Mouse (Mus musculus): ENCODE data around the gene Zfp697. TPM values are rescaled to one million over a fixed set of nuclear protein-coding genes. Genes with fewer than 3 reads are reported as not detected.
"Not testable (repeated sequence)": the region's sequence is repeated elsewhere in the genome, so short reads cannot be mapped to it uniquely, and the experiment has no call there.

The Zfp697 gene
- polyA plus RNA-seq, 1 experiment from 2014 or later = 19.0 TPM

GRCm38 (mm10) chr3:98469323-98469722 lies 87.1 kb downstream of the Zfp697 start:
- not testable (repeated sequence) for H3K9ac ChIP-seq (ENCODE audit: low read depth, low read length); H3K36me3 ChIP-seq (ENCODE audit: insufficient read depth, low read length); DNase-seq (ENCODE audit: low spot score); H3K27ac ChIP-seq; H3K4me1 ChIP-seq (replicated peaks; ENCODE audit: insufficient read depth, low read length); H3K4me2 ChIP-seq (ENCODE audit: low read length); H3K9me3 ChIP-seq (replicated peaks; ENCODE audit: low read length); H3K27me3 ChIP-seq (ENCODE audit: insufficient read depth, low read length); ATAC-seq (replicated peaks; ENCODE audit: low FRiP score, low read depth); H3K4me3 ChIP-seq (replicated peaks; ENCODE audit: low read depth, low read length)
- WGBS = no CpG with 5 or more reads among the region's 2 CpGs

DNA sequence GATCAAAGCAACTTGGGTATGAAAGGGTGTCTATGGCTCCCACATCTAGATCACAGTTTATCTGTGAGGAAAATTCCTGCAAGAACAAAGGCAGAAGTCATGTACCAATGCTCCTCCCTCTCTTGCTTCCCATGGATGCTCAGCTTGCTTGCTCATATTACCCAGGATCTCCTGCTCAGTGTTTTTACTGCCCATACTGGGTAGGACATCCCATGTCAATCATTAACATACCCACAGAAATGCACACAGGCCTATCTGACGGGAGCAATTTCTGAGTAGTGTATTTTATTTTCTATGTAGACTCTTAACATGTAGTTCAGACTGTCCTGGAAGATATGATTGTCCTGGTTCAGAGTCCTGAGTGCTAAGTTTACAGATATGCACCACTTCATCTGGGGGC lies 88.8 kb downstream of the Zfp697 start:
- H3K4me2 ChIP-seq (ENCODE audit: low read length); H3K9me3 ChIP-seq (replicated peaks; ENCODE audit: low read length); H3K27ac ChIP-seq; H3K4me3 ChIP-seq (replicated peaks; ENCODE audit: low read depth, low read length); H3K36me3 ChIP-seq (ENCODE audit: insufficient read depth, low read length); H3K27me3 ChIP-seq (ENCODE audit: insufficient read depth, low read length); H3K9ac ChIP-seq (ENCODE audit: low read depth, low read length); H3K4me1 ChIP-seq (replicated peaks; ENCODE audit: insufficient read depth, low read length); DNase-seq (ENCODE audit: low spot score): not testable (repeated sequence)
- WGBS = no CpG with 5 or more reads among the region's 1 CpGs
- ATAC-seq (replicated peaks; ENCODE audit: low FRiP score, low read depth) = peak; percentile 57; the same call in 1 of the 2 replicates

DNA sequence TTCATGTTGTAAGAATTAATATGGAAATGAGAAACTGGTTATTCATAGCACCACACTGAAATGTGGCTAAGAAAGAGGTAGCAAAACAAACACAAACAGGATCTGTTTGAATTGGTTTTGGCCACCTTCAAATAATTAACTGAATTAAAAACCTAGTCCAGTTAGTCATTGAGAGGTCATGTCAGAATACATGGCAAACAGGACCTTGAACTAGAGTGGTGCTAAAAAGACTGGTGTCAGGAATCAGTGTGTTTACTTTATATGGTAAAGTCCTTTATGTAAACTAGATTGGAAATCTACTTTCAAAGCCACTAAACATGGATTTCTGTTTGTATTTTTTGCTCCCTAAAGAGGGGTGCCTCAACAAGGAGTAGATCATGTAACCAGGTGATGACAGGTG lies 89.2 kb downstream of the Zfp697 start:
- ATAC-seq (replicated peaks; ENCODE audit: low FRiP score, low read depth) = peak; percentile 68; the same call in 1 of the 2 replicates

GRCm38 (mm10) chr3:98494184-98494583 lies 111.9 kb downstream of the Zfp697 start:
- ATAC-seq (replicated peaks; ENCODE audit: low FRiP score, low read depth) = peak; percentile 72; the same call in 1 of the 2 replicates
- not testable (repeated sequence) for H3K4me2 ChIP-seq (ENCODE audit: low read length); H3K9me3 ChIP-seq (replicated peaks; ENCODE audit: low read length)

More for the DNA sequence above, 89.2 kb downstream of the Zfp697 start:
- not testable (repeated sequence) for H3K27ac ChIP-seq; H3K36me3 ChIP-seq (ENCODE audit: insufficient read depth, low read length); H3K4me1 ChIP-seq (replicated peaks; ENCODE audit: insufficient read depth, low read length); DNase-seq (ENCODE audit: low spot score); H3K27me3 ChIP-seq (ENCODE audit: insufficient read depth, low read length); H3K9me3 ChIP-seq (replicated peaks; ENCODE audit: low read length); H3K4me3 ChIP-seq (replicated peaks; ENCODE audit: low read depth, low read length); H3K4me2 ChIP-seq (ENCODE audit: low read length); H3K9ac ChIP-seq (ENCODE audit: low read depth, low read length)

GRCm38 (mm10) chr3:98495055-98495454 lies 112.8 kb downstream of the Zfp697 start:
- H3K4me3 ChIP-seq (replicated peaks; ENCODE audit: low read depth, low read length); DNase-seq (ENCODE audit: low spot score); H3K4me1 ChIP-seq (replicated peaks; ENCODE audit: insufficient read depth, low read length); H3K4me2 ChIP-seq (ENCODE audit: low read length); H3K36me3 ChIP-seq (ENCODE audit: insufficient read depth, low read length); H3K9me3 ChIP-seq (replicated peaks; ENCODE audit: low read length); H3K27ac ChIP-seq; H3K9ac ChIP-seq (ENCODE audit: low read depth, low read length); H3K27me3 ChIP-seq (ENCODE audit: insufficient read depth, low read length): not testable (repeated sequence)
- ATAC-seq (replicated peaks; ENCODE audit: low FRiP score, low read depth) = peak; percentile 75

More at GRCm38 (mm10) chr3:98494184-98494583, 111.9 kb downstream of the Zfp697 start:
- H3K27me3 ChIP-seq (ENCODE audit: insufficient read depth, low read length); H3K36me3 ChIP-seq (ENCODE audit: insufficient read depth, low read length); H3K4me1 ChIP-seq (replicated peaks; ENCODE audit: insufficient read depth, low read length); DNase-seq (ENCODE audit: low spot score); H3K27ac ChIP-seq; H3K4me3 ChIP-seq (replicated peaks; ENCODE audit: low read depth, low read length); H3K9ac ChIP-seq (ENCODE audit: low read depth, low read length): not testable (repeated sequence)

DNA sequence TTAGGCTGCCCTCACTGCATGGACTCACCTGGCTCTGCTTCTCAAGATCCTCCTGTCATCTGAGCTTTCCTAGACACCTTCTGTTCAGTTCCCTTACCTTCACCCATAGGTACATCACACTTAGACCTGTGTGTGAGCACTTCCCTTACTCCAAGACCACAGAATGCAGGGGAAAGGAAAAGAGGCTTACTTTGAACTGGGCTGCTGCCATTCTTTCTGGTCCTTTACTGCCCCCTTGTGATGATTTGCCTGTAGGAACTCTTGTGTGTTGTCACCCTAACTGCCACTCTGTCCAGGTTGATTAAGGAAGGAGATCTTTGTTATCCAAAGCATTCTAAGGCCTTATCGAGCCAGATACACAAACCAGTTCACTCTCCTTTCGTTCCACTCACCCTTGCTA lies 114.5 kb downstream of the Zfp697 start:
- H3K27me3 ChIP-seq (ENCODE audit: insufficient read depth, low read length); H3K4me2 ChIP-seq (ENCODE audit: low read length); H3K9ac ChIP-seq (ENCODE audit: low read depth, low read length); H3K9me3 ChIP-seq (replicated peaks; ENCODE audit: low read length); H3K4me3 ChIP-seq (replicated peaks; ENCODE audit: low read depth, low read length); H3K4me1 ChIP-seq (replicated peaks; ENCODE audit: insufficient read depth, low read length); DNase-seq (ENCODE audit: low spot score); H3K27ac ChIP-seq; H3K36me3 ChIP-seq (ENCODE audit: insufficient read depth, low read length): not testable (repeated sequence)
- WGBS = no CpG with 5 or more reads among the region's 2 CpGs
- peak; percentile 23; the same call in 1 of the 2 replicates for ATAC-seq (replicated peaks; ENCODE audit: low FRiP score, low read depth)

- H3K4me2 ChIP-seq (ENCODE audit: low read length); H3K9ac ChIP-seq (ENCODE audit: low read depth, low read length); H3K36me3 ChIP-seq (ENCODE audit: insufficient read depth, low read length); H3K27me3 ChIP-seq (ENCODE audit: insufficient read depth, low read length); H3K4me3 ChIP-seq (replicated peaks; ENCODE audit: low read depth, low read length); H3K9me3 ChIP-seq (replicated peaks; ENCODE audit: low read length); DNase-seq (ENCODE audit: low spot score); H3K4me1 ChIP-seq (replicated peaks; ENCODE audit: insufficient read depth, low read length); H3K27ac ChIP-seq; ATAC-seq (replicated peaks; ENCODE audit: low FRiP score, low read depth): not testable (repeated sequence)
Observed at GRCm38 (mm10) chr3:98497401-98497800, 115.1 kb downstream of the Zfp697 start.

GRCm38 (mm10) chr3:98507229-98507628 lies 125.0 kb downstream of the Zfp697 start:
- not testable (repeated sequence) for H3K9ac ChIP-seq (ENCODE audit: low read depth, low read length); H3K27me3 ChIP-seq (ENCODE audit: insufficient read depth, low read length); H3K4me3 ChIP-seq (replicated peaks; ENCODE audit: low read depth, low read length); H3K4me2 ChIP-seq (ENCODE audit: low read length); H3K4me1 ChIP-seq (replicated peaks; ENCODE audit: insufficient read depth, low read length); DNase-seq (ENCODE audit: low spot score); H3K9me3 ChIP-seq (replicated peaks; ENCODE audit: low read length); ATAC-seq (replicated peaks; ENCODE audit: low FRiP score, low read depth); H3K36me3 ChIP-seq (ENCODE audit: insufficient read depth, low read length); H3K27ac ChIP-seq
- WGBS = no CpG with 5 or more reads among the region's 5 CpGs

GRCm38 (mm10) chr3:98510414-98510813 lies 128.2 kb downstream of the Zfp697 start, which contains the start of gene Hsd3b4:
Gene Hsd3b4 (minus strand): TSS chr3:98510514.
- H3K4me3 ChIP-seq (replicated peaks; ENCODE audit: low read depth, low read length); H3K27ac ChIP-seq; H3K27me3 ChIP-seq (ENCODE audit: insufficient read depth, low read length); H3K4me2 ChIP-seq (ENCODE audit: low read length); DNase-seq (ENCODE audit: low spot score); H3K9ac ChIP-seq (ENCODE audit: low read depth, low read length); H3K9me3 ChIP-seq (replicated peaks; ENCODE audit: low read length); H3K4me1 ChIP-seq (replicated peaks; ENCODE audit: insufficient read depth, low read length); ATAC-seq (replicated peaks; ENCODE audit: low FRiP score, low read depth); H3K36me3 ChIP-seq (ENCODE audit: insufficient read depth, low read length): not testable (repeated sequence)
- WGBS = no CpG with 5 or more reads among the region's 1 CpGs

DNA sequence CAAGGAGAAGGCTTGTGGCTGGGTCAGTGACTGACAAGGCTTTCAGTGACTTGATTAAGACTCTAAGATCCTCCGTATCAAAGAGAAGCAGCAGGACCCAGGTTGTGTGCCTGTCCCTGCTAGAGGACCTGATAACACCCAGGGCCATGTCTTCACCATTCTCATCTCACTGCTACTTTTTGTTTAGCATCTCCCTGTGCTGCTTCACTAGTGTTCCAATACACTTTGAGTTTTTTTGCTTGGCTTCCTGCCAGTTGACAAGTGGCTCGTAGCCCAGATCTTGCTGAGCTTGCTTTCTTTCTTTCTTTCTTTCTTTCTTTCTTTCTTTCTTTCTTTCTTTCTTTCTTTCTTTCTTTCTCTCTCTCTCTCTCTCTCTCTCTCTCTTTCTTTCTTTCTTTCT lies 140.5 kb downstream of the Zfp697 start:
- not testable (repeated sequence) for H3K27me3 ChIP-seq (ENCODE audit: insufficient read depth, low read length)

More for the DNA sequence above, 140.5 kb downstream of the Zfp697 start:
- not testable (repeated sequence) for DNase-seq (ENCODE audit: low spot score); H3K27ac ChIP-seq; H3K9me3 ChIP-seq (replicated peaks; ENCODE audit: low read length); H3K36me3 ChIP-seq (ENCODE audit: insufficient read depth, low read length); ATAC-seq (replicated peaks; ENCODE audit: low FRiP score, low read depth); H3K9ac ChIP-seq (ENCODE audit: low read depth, low read length); H3K4me3 ChIP-seq (replicated peaks; ENCODE audit: low read depth, low read length); H3K4me1 ChIP-seq (replicated peaks; ENCODE audit: insufficient read depth, low read length); H3K4me2 ChIP-seq (ENCODE audit: low read length)
- 50% methylated on average over 1 of the region's 2 CpGs for WGBS
